In the genomic region with DNA sequence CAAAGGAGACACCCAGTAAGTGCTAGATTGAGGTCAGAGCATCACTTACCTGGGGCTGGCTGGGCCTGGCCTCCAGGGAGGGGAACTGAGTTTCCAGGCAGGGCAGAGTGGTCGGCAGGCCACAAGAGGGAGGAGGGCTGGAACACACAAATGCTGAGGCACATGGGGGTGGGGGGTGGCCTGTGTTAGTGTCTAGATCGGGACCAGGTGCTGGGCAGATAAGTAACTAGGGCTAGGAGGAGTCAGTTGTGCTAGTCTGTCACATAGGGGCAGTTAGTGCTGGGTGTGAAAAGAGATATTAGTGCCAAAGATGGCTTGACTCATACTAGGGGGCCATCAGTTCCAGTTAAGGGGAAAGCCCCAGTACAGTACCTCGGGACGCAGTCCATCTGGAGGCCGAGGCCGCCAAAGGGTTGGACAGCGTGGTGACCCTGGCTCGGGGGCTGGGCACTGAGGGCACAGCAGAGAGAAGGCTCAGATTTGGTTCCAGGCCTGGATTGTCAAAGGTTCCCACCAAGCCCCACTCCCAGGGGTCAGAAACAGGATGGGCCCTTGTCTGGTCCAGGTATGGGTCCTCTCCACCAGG, we compare ENCODE assay signal across 16 mouse cellular contexts. TPM values are rescaled to one million over a fixed set of nuclear protein-coding genes. Genes with fewer than 3 reads are reported as not detected.
"Had no signal": no experiment of that assay in that cellular context is flagged by ENCODE, and none has a peak within 500 bp of the region (broad histone marks: within the 10 kb centered on the region; RNA-seq: fewer than 3 reads in every experiment).

No protein-coding gene starts in this region.

- H3K4me2 ChIP-seq: intestine, embryonic 15.5 days; limb, embryonic 12.5 days; midbrain, embryonic 11.5 days; midbrain, embryonic 15.5 days; neural tube, embryonic 13.5 days; stomach, embryonic 15.5 days had no signal

- H3K9ac ChIP-seq: intestine, embryonic 15.5 days; limb, embryonic 12.5 days; midbrain, embryonic 15.5 days; neural tube, embryonic 13.5 days; stomach, embryonic 15.5 days had no signal

- H3K4me3 ChIP-seq: intestine, embryonic 15.5 days; limb, embryonic 12.5 days; midbrain, embryonic 15.5 days; neural tube, embryonic 13.5 days; stomach, embryonic 15.5 days had no signal

- H3K9me3 ChIP-seq: intestine, embryonic 15.5 days; limb, embryonic 12.5 days; midbrain, embryonic 15.5 days; neural tube, embryonic 13.5 days; stomach, embryonic 15.5 days had no signal

- H3K27me3 ChIP-seq: intestine, embryonic 15.5 days; limb, embryonic 12.5 days; midbrain, embryonic 15.5 days; neural tube, embryonic 13.5 days; stomach, embryonic 15.5 days had no signal

- H3K4me1 ChIP-seq: limb, embryonic 12.5 days; midbrain, embryonic 15.5 days; neural tube, embryonic 13.5 days; stomach, embryonic 15.5 days had no signal

- ATAC-seq: midbrain, embryonic 15.5 days had no signal

- H3K27ac ChIP-seq: intestine, embryonic 15.5 days; limb, embryonic 12.5 days; midbrain, embryonic 15.5 days; neural tube, embryonic 13.5 days; stomach, embryonic 15.5 days had no signal

- DNase-seq: kidney, adult 18-20 months; retina, postnatal 1 day; right cerebral cortex, postnatal 4 days; thymus, postnatal 36 days had no signal

RNA-seq across cellular contexts. Expression of gene Adm2, which starts 26.8 kb away (rescaled TPM):
- total RNA-seq: layer of hippocampus, postnatal 25 days; left cerebral cortex, postnatal 36 days; liver, adult 2 months; megakaryocyte, adult 5-6 weeks; monocyte, adult 5-6 weeks had no signal
- polyA plus RNA-seq: liver, adult 2 months; midbrain, embryonic 11.5 days; midbrain, embryonic 15.5 days; neural tube, embryonic 13.5 days had no signal

RNA-seq across cellular contexts. Expression of gene Miox, which starts 38.5 kb away (rescaled TPM):
- total RNA-seq: layer of hippocampus, postnatal 25 days; left cerebral cortex, postnatal 36 days; monocyte, adult 5-6 weeks had no signal
- polyA plus RNA-seq: limb, embryonic 12.5 days; midbrain, embryonic 11.5 days; midbrain, embryonic 15.5 days; neural tube, embryonic 13.5 days; thymus, postnatal 0 days had no signal
